Mouse (Mus musculus) lung, adult 18-20 months (tissue): Measurements from ENCODE around the gene Irx1.
A peak's percentile ranks its signal among the peaks of the same experiment; 100 is the strongest.

Experiments
- DNase-seq, 2 experiments: peaks; one replicate each; pipeline ENCODE4 v3.0.0; 2022; ENCODE audit warnings: mixed read lengths in 2 of 2

Irx1 gene

GRCm38 (mm10) chr13:71963356-71964351 is at the start of gene Irx1:
Irx1 (minus strand) TSS chr13:71963723.
- DNase-seq: peak; percentile 73

- peak; percentile 19 to 42 for DNase-seq
These were observed 16.6 kb upstream of the Irx1 start for GRCm38 (mm10) chr13:71979932-71980655.

- peak; percentile 31 to 69 for DNase-seq
These were observed 12.2 kb upstream of the Irx1 start for GRCm38 (mm10) chr13:71975753-71976152.

GRCm38 (mm10) chr13:71968286-71968685 is 4.8 kb upstream of the Irx1 start:
- no peak for DNase-seq

- no peak for DNase-seq
These were observed 4.1 kb upstream of the Irx1 start for GRCm38 (mm10) chr13:71967341-71968250.

- DNase-seq: no peak
These were observed 3.1 kb upstream of the Irx1 start for GRCm38 (mm10) chr13:71966631-71967030.

- peak; percentile 73 to 82 for DNase-seq
These were observed 843 bp upstream of the Irx1 start for GRCm38 (mm10) chr13:71964366-71964765.

GRCm38 (mm10) chr13:71962661-71963355 is 715 bp downstream of the Irx1 start:
- no peak for DNase-seq

- no peak for DNase-seq
These were observed 1.4 kb downstream of the Irx1 start for GRCm38 (mm10) chr13:71961891-71962660.

- no peak for DNase-seq
These were observed 2.4 kb downstream of the Irx1 start for GRCm38 (mm10) chr13:71960846-71961735.

GRCm38 (mm10) chr13:71960277-71960672 is 3.2 kb downstream of the Irx1 start:
- no peak for DNase-seq

GRCm38 (mm10) chr13:71959361-71960276 is 3.9 kb downstream of the Irx1 start:
- DNase-seq: peak in 1 of 2 experiments; percentile 21

GRCm38 (mm10) chr13:71958651-71959050 is 4.9 kb downstream of the Irx1 start:
- no peak for DNase-seq

GRCm38 (mm10) chr13:71957811-71958351 is 5.6 kb downstream of the Irx1 start:
- DNase-seq: no peak

GRCm38 (mm10) chr13:71957147-71957546 is 6.4 kb downstream of the Irx1 start:
- DNase-seq: no peak

- DNase-seq: peak; percentile 52 to 71
These were observed 7.0 kb downstream of the Irx1 start for GRCm38 (mm10) chr13:71956481-71956880.

GRCm38 (mm10) chr13:71951966-71952365 is 11.6 kb downstream of the Irx1 start:
- DNase-seq: no peak

- DNase-seq: peak; percentile 68 to 75
These were observed 13.7 kb downstream of the Irx1 start for GRCm38 (mm10) chr13:71949859-71950258.

GRCm38 (mm10) chr13:71910361-71910760 is 53.2 kb downstream of the Irx1 start:
- no peak for DNase-seq
